Mouse (Mus musculus) NIH3T3 (cell line): ENCODE measurements at regions not wholly inside any gene's neighbourhood (a gene's known extent, or its start where the extent isn't known, plus 50 kb on each side); places are given as distances from the start of the nearest gene placed in this dataset.
"Not testable (repeated sequence)": the region's sequence is repeated elsewhere in the genome, so short reads cannot be mapped to it uniquely, and the experiment has no call there.

Experiments used
- DNase-seq: peaks from one replicate; pipeline ENCODE4 v3.0.0-alpha.2; 2012; ENCODE audit warnings: low read depth

GRCm38 (mm10) chr10:30470831-30471230 is 129.7 kb downstream of the Trmt11 start:
- no peak for DNase-seq

- peak; percentile 26 for DNase-seq
Observed at GRCm38 (mm10) chr10:30450616-30451015, 149.9 kb downstream of the Trmt11 start.

GRCm38 (mm10) chr10:30447057-30447456 is 153.5 kb downstream of the Trmt11 start:
- no peak for DNase-seq

GRCm38 (mm10) chr10:30446572-30446971 is 154.0 kb downstream of the Trmt11 start:
- DNase-seq, result no peak

- no peak for DNase-seq
Observed at GRCm38 (mm10) chr10:30439802-30440201, 160.7 kb downstream of the Trmt11 start.

GRCm38 (mm10) chr10:30426420-30426923 is 174.1 kb downstream of the Trmt11 start:
- no peak for DNase-seq

GRCm38 (mm10) chr10:30419391-30420043 is 181.0 kb downstream of the Trmt11 start:
- DNase-seq, result peak; percentile 65

GRCm38 (mm10) chr10:30416314-30416713 is 184.2 kb downstream of the Trmt11 start:
- DNase-seq, result peak; percentile 2

GRCm38 (mm10) chr10:30411736-30412135 is 188.8 kb downstream of the Trmt11 start:
- DNase-seq, result no peak

- DNase-seq, result no peak
Observed at GRCm38 (mm10) chr10:30405669-30406393, 194.7 kb downstream of the Trmt11 start.

GRCm38 (mm10) chr10:30370542-30370941 is 170.2 kb upstream of the Cenpw start:
- DNase-seq, result no peak

GRCm38 (mm10) chr10:30360811-30361210 is 160.5 kb upstream of the Cenpw start:
- DNase-seq, result not testable (repeated sequence)

- no peak for DNase-seq
Observed at GRCm38 (mm10) chr10:30359051-30359450, 158.7 kb upstream of the Cenpw start.

- DNase-seq, result no peak
Observed at GRCm38 (mm10) chr10:30342965-30343478, 142.7 kb upstream of the Cenpw start.

GRCm38 (mm10) chr10:30328334-30329014 is 128.1 kb upstream of the Cenpw start:
- DNase-seq, result no peak

GRCm38 (mm10) chr10:30327849-30328248 is 127.5 kb upstream of the Cenpw start:
- DNase-seq, result no peak

- DNase-seq, result no peak
Observed at GRCm38 (mm10) chr10:30326861-30327260, 126.5 kb upstream of the Cenpw start.

- not testable (repeated sequence) for DNase-seq
Observed at GRCm38 (mm10) chr10:30295871-30296270, 95.5 kb upstream of the Cenpw start.

GRCm38 (mm10) chr10:30281666-30282065 is 81.3 kb upstream of the Cenpw start:
- DNase-seq, result no peak

- DNase-seq, result no peak
Observed at GRCm38 (mm10) chr10:30280451-30280850, 80.1 kb upstream of the Cenpw start.

- no peak for DNase-seq
Observed at GRCm38 (mm10) chr10:30279978-30280377, 79.6 kb upstream of the Cenpw start.

- no peak for DNase-seq
Observed at GRCm38 (mm10) chr10:30278987-30279386, 78.6 kb upstream of the Cenpw start.

GRCm38 (mm10) chr10:30265129-30265528 is 64.8 kb upstream of the Cenpw start:
- no peak for DNase-seq
